Mouse (Mus musculus): ENCODE data around the gene B830017H08Rik. TPM values are rescaled to one million over a fixed set of nuclear protein-coding genes. Genes with fewer than 3 reads are reported as not detected.

Gene B830017H08Rik
- total RNA-seq, 4 experiments from 2014 or later = 2.7 to 5.1 (median 3.8) TPM

- DNase-seq (ENCODE audit: low spot score in 2 of 2) = no peak
Measured at GRCm38 (mm10) chr16:17809125-17809524, 23.8 kb upstream of the B830017H08Rik start.

DNA sequence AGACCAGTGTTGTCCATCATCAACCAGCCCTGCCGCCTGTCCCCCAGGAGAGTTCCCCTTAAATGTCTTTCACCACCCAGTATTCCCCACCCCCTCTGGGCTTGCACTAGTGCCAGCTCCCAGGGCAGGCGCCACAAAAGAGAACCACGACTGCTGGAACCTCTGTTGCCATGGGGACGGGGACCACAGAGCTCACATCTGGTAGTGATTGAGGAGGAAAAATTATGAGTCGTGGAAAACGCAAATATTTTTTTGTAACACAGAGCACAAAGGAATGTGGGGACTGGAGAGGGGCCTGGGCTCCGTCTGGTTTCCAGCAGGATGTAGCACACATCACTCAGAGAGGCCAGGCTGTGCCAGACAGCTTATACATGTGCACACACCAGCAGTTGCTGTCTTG is 23.2 kb upstream of the B830017H08Rik start:
- DNase-seq (ENCODE audit: low spot score in 2 of 2) = no peak

- DNase-seq (ENCODE audit: low spot score in 2 of 2) = no peak
Measured at GRCm38 (mm10) chr16:17812120-17812519, 20.8 kb upstream of the B830017H08Rik start.

- DNase-seq (ENCODE audit: low spot score in 2 of 2) = no peak
Measured at GRCm38 (mm10) chr16:17813173-17813572, 19.7 kb upstream of the B830017H08Rik start.

- DNase-seq (ENCODE audit: low spot score in 2 of 2) = peak in 1 of 2 experiments; percentile 53
Measured at GRCm38 (mm10) chr16:17815411-17816402, 17.2 kb upstream of the B830017H08Rik start.

- no peak for DNase-seq (ENCODE audit: low spot score in 2 of 2)
Measured at GRCm38 (mm10) chr16:17816528-17816927, 16.4 kb upstream of the B830017H08Rik start.

DNA sequence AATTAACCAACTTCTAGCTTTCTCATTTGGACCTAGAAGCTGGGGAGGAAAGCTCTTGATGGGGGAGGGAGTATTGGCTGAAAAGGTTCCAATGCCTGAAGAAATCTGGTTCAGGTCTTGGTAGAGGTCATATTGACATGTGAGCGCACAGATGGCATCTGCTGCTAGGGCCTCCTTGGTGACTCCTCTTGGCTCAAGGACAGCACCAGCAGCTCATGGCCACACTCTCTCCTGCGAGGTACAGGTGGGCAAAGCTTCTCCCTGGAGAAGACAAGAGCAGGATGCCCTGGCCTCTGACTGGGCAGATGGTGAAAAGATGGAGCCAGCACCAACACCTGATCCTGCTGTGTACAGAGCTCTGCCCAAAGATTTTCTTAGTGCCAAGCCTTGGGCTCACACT is 6.4 kb upstream of the B830017H08Rik start:
- no peak for DNase-seq (ENCODE audit: low spot score in 2 of 2)

GRCm38 (mm10) chr16:17828229-17828628 is 4.7 kb upstream of the B830017H08Rik start:
- no peak for DNase-seq (ENCODE audit: low spot score in 2 of 2)

DNA sequence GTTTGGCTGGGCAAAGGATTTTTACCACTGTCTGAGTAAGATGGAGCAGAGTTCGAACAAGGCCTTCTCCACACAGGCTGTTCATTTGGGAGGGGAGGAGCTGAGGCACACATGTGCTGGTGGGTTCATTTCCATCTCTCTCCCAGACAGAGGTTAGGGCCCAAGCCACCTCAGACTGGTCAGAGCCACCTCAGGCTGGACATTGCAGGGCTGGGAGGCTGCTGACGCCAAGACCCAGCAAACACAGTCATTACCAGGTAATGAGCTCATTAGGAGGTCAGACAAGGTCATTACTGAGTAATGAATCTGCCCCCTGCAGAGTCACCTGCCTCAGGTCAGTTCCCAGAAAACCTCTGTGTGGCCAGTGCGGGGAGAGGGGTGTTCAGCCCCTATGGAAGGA is 4.1 kb upstream of the B830017H08Rik start:
- DNase-seq (ENCODE audit: low spot score in 2 of 2) = no peak

DNA sequence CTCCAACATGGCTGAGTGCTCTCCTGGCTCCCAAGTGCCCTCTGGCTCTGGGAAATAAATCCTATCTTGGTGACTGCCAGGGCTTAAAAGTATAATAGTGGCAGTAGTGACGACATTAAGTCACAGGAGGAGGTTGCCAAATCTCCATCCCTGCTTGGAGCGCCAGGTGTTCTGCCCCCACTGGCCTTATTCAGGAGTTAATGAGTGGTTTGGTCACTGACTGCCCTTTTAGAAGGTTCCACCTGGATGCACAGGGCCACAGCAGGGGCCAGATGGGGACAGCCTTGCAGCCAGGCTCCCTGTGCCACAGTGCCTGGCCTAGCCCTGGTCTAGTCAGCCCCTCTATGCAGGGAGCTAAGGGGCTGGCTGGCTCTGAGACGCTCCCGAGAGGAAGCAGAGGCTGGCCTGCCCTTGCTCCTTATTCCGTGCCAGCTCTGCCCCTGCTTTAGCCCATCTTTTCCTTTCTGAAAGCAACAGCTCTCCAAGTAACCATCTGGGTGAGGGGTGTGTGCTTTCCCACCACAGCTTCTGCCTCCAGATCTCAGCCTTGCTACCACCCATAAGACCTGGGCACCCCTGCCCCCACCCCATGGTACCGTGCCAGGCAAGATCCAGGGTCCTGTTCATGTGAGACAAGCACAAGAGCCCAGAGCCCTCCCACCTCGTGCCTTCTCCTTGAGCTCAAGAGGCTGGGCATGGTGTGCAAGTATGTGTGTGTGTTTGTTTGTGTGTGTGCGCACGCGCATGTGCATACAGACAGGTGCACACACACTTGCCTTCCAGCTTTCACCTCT is 2.3 kb upstream of the B830017H08Rik start:
- no peak for DNase-seq (ENCODE audit: low spot score in 2 of 2)

DNA sequence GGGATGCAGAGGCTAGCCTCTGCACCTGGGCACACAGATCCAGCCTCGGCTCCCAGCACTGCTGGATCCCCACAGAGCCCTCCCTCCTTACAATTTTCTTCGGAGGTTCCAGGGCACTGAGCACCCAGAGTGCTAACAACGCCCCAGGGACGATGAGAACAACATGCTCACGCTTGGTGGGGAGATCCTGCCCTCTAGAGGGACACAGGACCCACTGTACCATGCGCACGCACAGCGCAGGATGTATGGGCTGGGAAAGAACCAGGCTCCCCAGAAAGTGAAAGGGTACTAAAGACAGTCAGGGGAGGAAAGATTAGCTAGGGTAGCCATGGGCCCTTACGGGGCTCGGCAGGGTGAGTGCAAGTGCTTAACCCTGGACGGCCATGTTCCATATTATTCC is 1.1 kb upstream of the B830017H08Rik start:
- no peak for DNase-seq (ENCODE audit: low spot score in 2 of 2)

- DNase-seq (ENCODE audit: low spot score in 2 of 2) = no peak
Measured at GRCm38 (mm10) chr16:17833321-17833680, 380 bp downstream of the B830017H08Rik start.

GRCm38 (mm10) chr16:17833681-17834399 is 919 bp downstream of the B830017H08Rik start:
- DNase-seq (ENCODE audit: low spot score in 2 of 2) = peak in 1 of 2 experiments; percentile 61

GRCm38 (mm10) chr16:17834543-17834942 is 1.6 kb downstream of the B830017H08Rik start:
- DNase-seq (ENCODE audit: low spot score in 2 of 2) = no peak

- no peak for DNase-seq (ENCODE audit: low spot score in 2 of 2)
Measured at GRCm38 (mm10) chr16:17835481-17835880, 2.6 kb downstream of the B830017H08Rik start.

DNA sequence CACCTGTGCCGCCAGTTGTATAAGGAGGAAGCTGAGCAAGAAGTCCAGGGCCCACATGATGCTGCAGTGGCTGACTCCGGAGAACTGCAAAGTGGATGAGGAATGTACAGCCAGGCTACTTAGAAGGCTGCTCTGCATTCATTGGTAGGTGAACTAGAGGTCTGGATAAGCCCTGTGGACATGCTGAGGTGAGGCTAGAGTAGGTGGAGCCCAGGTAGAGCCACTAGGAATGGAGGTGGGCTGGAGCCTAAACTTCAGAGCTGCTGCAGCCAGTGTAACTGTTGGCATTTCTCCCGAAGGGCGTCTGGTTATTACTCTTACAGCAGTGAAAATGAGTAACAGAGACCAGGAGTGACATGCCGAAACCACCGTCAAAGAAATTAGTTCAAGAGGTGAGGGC is 5.1 kb downstream of the B830017H08Rik start, which contains the start of gene Car15:
Car15 (minus strand) TSS at position 314 of the 400 bp plus-strand sequence.
- no peak for DNase-seq (ENCODE audit: low spot score in 2 of 2)

DNA sequence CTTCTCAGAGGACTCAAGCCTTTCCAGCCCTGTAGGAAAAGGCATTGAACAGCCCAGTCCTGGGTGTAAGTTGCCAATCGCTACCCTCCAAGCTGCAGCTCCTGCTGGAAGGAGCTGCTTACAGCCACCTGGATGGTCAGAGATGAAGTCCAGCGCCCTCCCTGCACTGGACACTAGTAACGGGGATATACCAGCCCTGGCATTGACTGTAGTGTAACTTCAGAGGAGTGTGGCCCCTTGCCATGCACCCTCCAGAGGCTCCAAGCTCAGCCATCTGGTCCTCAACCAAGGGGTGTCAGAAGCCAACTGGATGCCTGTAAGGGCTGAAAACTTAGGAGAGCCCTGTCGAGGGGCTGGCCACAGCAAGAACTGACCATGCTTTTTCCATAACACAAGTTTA is 7.1 kb downstream of the B830017H08Rik start:
- no peak for DNase-seq (ENCODE audit: low spot score in 2 of 2)

- DNase-seq (ENCODE audit: low spot score in 2 of 2) = no peak
Measured at GRCm38 (mm10) chr16:17842437-17842836, 9.5 kb downstream of the B830017H08Rik start.

DNA sequence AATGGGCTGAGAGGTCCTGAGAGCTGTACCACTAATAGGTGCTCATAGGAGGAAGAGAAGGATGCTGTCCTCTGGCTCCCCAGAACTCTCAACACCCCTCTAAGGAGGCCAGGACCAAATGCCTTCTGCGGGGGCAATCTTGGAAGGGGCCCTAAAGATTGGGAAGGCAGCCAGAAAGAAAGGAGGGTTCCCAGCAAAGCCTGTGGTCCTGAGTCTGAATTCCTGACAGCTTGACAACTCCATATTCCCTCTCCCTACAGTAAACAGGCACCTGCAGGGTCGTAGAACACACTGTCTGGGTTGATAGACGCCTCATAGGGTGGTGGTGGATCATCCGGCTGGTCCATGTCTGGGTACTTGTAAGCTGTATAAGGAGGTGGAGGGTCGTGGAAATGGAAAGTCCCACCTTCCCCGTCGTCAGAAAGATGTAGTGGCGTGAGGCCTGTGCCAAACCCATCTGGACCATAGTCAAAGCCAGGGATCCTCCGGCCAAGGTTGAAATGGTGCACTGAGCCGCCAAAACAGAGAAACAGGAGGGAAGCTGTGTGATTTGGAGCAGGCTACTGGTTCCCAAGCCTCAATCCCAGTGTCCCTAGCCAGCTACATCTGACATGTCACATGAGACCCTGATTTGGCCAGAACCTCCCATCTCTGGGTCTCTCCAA is 10.9 kb downstream of the B830017H08Rik start:
- no peak for DNase-seq (ENCODE audit: low spot score in 2 of 2)

DNA sequence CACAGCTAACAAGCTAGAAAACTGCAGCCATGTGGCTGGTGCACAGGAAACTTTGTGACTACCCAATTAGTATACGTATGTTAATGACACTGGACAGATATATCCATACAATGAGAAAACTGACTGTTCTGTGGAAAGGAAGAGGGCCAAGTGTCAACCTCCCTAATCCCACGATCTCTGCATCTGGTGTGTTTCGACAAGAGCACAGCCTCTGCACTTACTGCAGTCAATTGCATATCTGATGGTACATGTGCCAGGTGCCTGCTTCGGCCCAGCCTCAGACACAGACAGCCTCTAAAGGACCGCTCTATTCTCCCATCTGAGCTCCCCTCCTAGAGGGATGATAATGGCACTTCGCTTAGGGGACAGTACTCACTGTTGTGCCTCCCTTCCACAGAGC is 15.5 kb downstream of the B830017H08Rik start:
- DNase-seq (ENCODE audit: low spot score in 2 of 2) = no peak

DNA sequence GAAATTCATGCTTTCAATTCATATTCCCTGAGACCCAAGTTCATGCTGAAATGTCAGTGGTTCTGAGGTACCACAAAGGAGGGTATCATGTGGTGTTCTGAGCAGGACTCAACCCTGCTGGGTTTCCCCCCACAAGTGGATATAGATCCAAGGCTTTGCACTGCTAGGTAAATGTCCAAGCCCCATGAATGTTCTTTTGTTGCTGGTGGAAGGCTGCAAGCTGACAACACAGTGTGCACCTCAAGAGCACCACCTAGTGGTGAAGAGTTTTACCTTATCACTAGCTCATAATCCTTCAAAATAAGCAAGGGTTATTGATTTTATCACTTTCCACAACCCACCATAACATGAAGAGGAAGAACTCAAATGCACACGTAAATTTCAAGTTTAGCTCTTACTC is 16.0 kb downstream of the B830017H08Rik start:
- no peak for DNase-seq (ENCODE audit: low spot score in 2 of 2)

All from left cerebral cortex, adult 8-10 months (tissue).